Mouse (Mus musculus): ENCODE results near the gene Klf7. TPM values are rescaled to one million over a fixed set of nuclear protein-coding genes. Genes with fewer than 3 reads are reported as not detected.

Klf7 gene
- polyA plus RNA-seq, 1 experiment from 2014 or later = 71.4 TPM

- Histone ChIP-seq H3K27ac (ENCODE audit: low read depth, low read length) (no peak overlapping the region), H3K4me3 (ENCODE audit: low read depth, low read length) (no peak overlapping the region), H3K27me3 (ENCODE audit: control insufficient read depth, insufficient read depth, low read length) (no peaks in the 10 kb centered on the region), H3K9ac (replicated peaks; ENCODE audit: low read depth, low read length) (no peak overlapping the region), H3K36me3 (ENCODE audit: control insufficient read depth, insufficient read depth, low read length) (no peaks in the 10 kb centered on the region), H3K9me3 (ENCODE audit: control insufficient read depth, low read length) (no peaks in the 10 kb centered on the region), H3K4me2 (ENCODE audit: low read depth, low read length) (no peak overlapping the region), H3K4me1 (ENCODE audit: control insufficient read depth, insufficient read depth, low read length) (no peaks in the 10 kb centered on the region)
- WGBS = 94% methylated on average over 2 of the region's 2 CpGs
- no peak for ATAC-seq (ENCODE audit: low read depth)
Observed at GRCm38 (mm10) chr1:64005194-64005593, 116.9 kb downstream of the Klf7 start.

DNA sequence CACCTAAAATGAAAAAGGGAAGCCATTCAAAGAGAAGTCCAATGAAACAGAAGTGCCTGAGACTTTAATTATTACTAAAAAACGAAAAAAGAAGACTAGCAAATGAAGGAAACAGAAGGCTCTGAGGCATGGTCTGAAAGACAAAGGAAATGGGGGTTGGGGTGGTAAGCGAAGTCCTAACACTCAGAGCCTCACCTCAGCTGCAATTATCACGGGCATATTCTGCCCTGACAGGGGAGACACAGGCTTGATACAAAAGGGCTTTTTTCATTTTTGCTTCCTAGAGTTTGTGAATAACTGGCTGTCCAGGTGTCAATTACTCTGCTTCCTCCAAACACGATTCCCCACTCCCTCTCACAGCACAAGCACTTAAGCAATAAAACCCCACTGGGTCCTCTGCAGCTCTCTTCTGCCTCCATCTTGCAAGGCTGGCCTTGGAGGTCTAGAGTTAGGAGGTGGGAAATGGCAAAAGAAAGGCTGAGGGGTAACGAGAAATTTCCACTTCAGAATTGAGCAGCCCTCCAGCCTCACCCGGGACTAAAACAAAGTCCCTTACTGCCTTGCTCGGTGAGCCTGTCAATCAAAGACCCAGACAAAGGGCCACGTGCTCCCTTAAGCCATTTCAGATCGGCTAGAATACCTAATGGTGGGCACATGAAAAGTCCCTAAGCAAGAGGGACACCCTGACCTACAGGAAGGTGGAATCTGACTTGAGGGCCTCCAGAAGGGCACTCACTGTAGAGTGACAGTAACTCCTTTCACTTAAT is 118.4 kb downstream of the Klf7 start:
- WGBS = 35% methylated on average over 9 of the region's 9 CpGs
- H3K9me3 ChIP-seq (ENCODE audit: control insufficient read depth, low read length) = no peaks in the 10 kb centered on the region
- no peak overlapping the region for H3K9ac ChIP-seq (replicated peaks; ENCODE audit: low read depth, low read length)
- no peak for ATAC-seq (ENCODE audit: low read depth)
- no peak overlapping the region for H3K27ac ChIP-seq (ENCODE audit: low read depth, low read length)
- H3K4me3 ChIP-seq (ENCODE audit: low read depth, low read length) = no peak overlapping the region
- no peaks in the 10 kb centered on the region for H3K4me1 ChIP-seq (ENCODE audit: control insufficient read depth, insufficient read depth, low read length)
- H3K4me2 ChIP-seq (ENCODE audit: low read depth, low read length) = no peak overlapping the region
- no peaks in the 10 kb centered on the region for H3K27me3 ChIP-seq (ENCODE audit: control insufficient read depth, insufficient read depth, low read length)
- no peaks in the 10 kb centered on the region for H3K36me3 ChIP-seq (ENCODE audit: control insufficient read depth, insufficient read depth, low read length)

- WGBS = 92% methylated on average over 6 of the region's 6 CpGs
- ATAC-seq (ENCODE audit: low read depth) = no peak
- Histone ChIP-seq H3K9me3 (ENCODE audit: control insufficient read depth, low read length) (no peaks in the 10 kb centered on the region), H3K36me3 (ENCODE audit: control insufficient read depth, insufficient read depth, low read length) (no peaks in the 10 kb centered on the region), H3K27ac (ENCODE audit: low read depth, low read length) (no peak overlapping the region), H3K9ac (replicated peaks; ENCODE audit: low read depth, low read length) (no peak overlapping the region), H3K4me1 (ENCODE audit: control insufficient read depth, insufficient read depth, low read length) (no peaks in the 10 kb centered on the region), H3K4me3 (ENCODE audit: low read depth, low read length) (no peak overlapping the region), H3K4me2 (ENCODE audit: low read depth, low read length) (no peak overlapping the region), H3K27me3 (ENCODE audit: control insufficient read depth, insufficient read depth, low read length) (no peaks in the 10 kb centered on the region)
Observed at GRCm38 (mm10) chr1:64002036-64002435, 120.0 kb downstream of the Klf7 start.

DNA sequence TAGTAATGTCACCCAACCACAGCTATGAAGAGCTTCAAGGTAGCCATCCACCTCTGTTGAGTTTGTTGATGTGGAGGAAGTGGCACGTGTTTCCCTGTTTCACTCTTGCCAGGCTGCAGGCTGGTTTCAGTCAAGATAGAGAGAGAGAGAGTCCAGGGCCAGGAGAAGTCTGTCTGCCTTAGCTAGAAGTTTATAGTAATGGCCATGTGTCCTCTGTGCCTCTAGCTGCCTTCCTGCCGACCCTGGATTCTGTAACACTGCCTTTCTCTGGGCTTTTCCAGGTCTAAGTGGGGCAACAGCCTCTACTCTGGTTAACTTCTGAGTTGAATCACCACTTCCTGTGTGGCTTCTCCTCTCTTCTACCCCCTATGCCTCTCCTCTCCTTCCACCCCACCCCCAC is 121.5 kb downstream of the Klf7 start:
- 89% methylated on average over 2 of the region's 2 CpGs for WGBS
- Histone ChIP-seq H3K4me3 (ENCODE audit: low read depth, low read length) (no peak overlapping the region), H3K4me2 (ENCODE audit: low read depth, low read length) (no peak overlapping the region), H3K9me3 (ENCODE audit: control insufficient read depth, low read length) (no peaks in the 10 kb centered on the region), H3K27me3 (ENCODE audit: control insufficient read depth, insufficient read depth, low read length) (no peaks in the 10 kb centered on the region), H3K9ac (replicated peaks; ENCODE audit: low read depth, low read length) (no peak overlapping the region), H3K4me1 (ENCODE audit: control insufficient read depth, insufficient read depth, low read length) (0 out of 2 replicates have a peak, but pooled peaks cover 3% of the 10 kb centered on the region), H3K36me3 (ENCODE audit: control insufficient read depth, insufficient read depth, low read length) (no peaks in the 10 kb centered on the region), H3K27ac (ENCODE audit: low read depth, low read length) (no peak overlapping the region)
- no peak for ATAC-seq (ENCODE audit: low read depth)

- no peak for ATAC-seq (ENCODE audit: low read depth)
- peaks cover 8% of the 10 kb centered on the region; the same call in 1 of the 2 replicates for H3K4me1 ChIP-seq (ENCODE audit: control insufficient read depth, insufficient read depth, low read length)
- no peak overlapping the region for H3K9ac ChIP-seq (replicated peaks; ENCODE audit: low read depth, low read length)
- no peak overlapping the region for H3K27ac ChIP-seq (ENCODE audit: low read depth, low read length)
- H3K4me3 ChIP-seq (ENCODE audit: low read depth, low read length) = no peak overlapping the region
- no peaks in the 10 kb centered on the region for H3K36me3 ChIP-seq (ENCODE audit: control insufficient read depth, insufficient read depth, low read length)
- H3K4me2 ChIP-seq (ENCODE audit: low read depth, low read length) = no peak overlapping the region
- 80% methylated on average over 8 of the region's 8 CpGs for WGBS
- no peaks in the 10 kb centered on the region for H3K27me3 ChIP-seq (ENCODE audit: control insufficient read depth, insufficient read depth, low read length)
- H3K9me3 ChIP-seq (ENCODE audit: control insufficient read depth, low read length) = no peaks in the 10 kb centered on the region
Observed at GRCm38 (mm10) chr1:63999481-63999880, 122.6 kb downstream of the Klf7 start.

GRCm38 (mm10) chr1:63998901-63999300 is 123.2 kb downstream of the Klf7 start:
- Histone ChIP-seq H3K4me2 (ENCODE audit: low read depth, low read length) (no peak overlapping the region), H3K36me3 (ENCODE audit: control insufficient read depth, insufficient read depth, low read length) (no peaks in the 10 kb centered on the region), H3K4me1 (ENCODE audit: control insufficient read depth, insufficient read depth, low read length) (peaks cover 13% of the 10 kb centered on the region; the same call in 1 of the 2 replicates), H3K9me3 (ENCODE audit: control insufficient read depth, low read length) (no peaks in the 10 kb centered on the region), H3K27ac (ENCODE audit: low read depth, low read length) (no peak overlapping the region), H3K9ac (replicated peaks; ENCODE audit: low read depth, low read length) (no peak overlapping the region), H3K27me3 (ENCODE audit: control insufficient read depth, insufficient read depth, low read length) (no peaks in the 10 kb centered on the region), H3K4me3 (ENCODE audit: low read depth, low read length) (no peak overlapping the region)
- ATAC-seq (ENCODE audit: low read depth) = no peak
- WGBS = 88% methylated on average over 4 of the region's 4 CpGs

DNA sequence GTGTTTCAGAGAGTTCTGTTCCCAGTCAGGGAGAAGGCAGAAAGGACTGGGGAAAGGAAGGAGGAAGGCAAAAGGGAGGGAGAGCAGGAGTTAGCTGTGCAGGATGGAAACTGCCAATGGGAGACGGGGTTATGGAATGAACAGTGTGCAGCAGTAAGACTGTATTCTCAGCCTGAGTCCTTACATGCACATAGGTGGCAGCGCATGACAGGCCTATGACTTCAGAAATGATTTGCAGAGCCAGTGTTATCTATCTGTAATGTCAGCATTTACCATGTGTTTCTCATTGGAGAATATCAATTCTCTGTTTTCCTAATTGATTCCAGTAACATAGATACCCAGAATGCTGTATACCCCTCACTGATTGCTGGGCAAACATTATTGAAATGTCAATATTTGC is 123.9 kb downstream of the Klf7 start:
- H3K9me3 ChIP-seq (ENCODE audit: control insufficient read depth, low read length) = no peaks in the 10 kb centered on the region
- no peak overlapping the region for H3K27ac ChIP-seq (ENCODE audit: low read depth, low read length)
- H3K4me2 ChIP-seq (ENCODE audit: low read depth, low read length) = no peak overlapping the region
- H3K27me3 ChIP-seq (ENCODE audit: control insufficient read depth, insufficient read depth, low read length) = no peaks in the 10 kb centered on the region
- H3K9ac ChIP-seq (replicated peaks; ENCODE audit: low read depth, low read length) = no peak overlapping the region
- H3K4me3 ChIP-seq (ENCODE audit: low read depth, low read length) = no peak overlapping the region
- no peaks in the 10 kb centered on the region for H3K36me3 ChIP-seq (ENCODE audit: control insufficient read depth, insufficient read depth, low read length)
- ATAC-seq (ENCODE audit: low read depth) = no peak
- H3K4me1 ChIP-seq (ENCODE audit: control insufficient read depth, insufficient read depth, low read length) = peaks cover 17% of the 10 kb centered on the region; the same call in 1 of the 2 replicates
- 80% methylated on average over 2 of the region's 2 CpGs for WGBS

- Histone ChIP-seq H3K36me3 (ENCODE audit: control insufficient read depth, insufficient read depth, low read length) (no peaks in the 10 kb centered on the region), H3K27ac (ENCODE audit: low read depth, low read length) (no peak overlapping the region), H3K4me3 (ENCODE audit: low read depth, low read length) (no peak overlapping the region), H3K27me3 (ENCODE audit: control insufficient read depth, insufficient read depth, low read length) (no peaks in the 10 kb centered on the region), H3K4me2 (ENCODE audit: low read depth, low read length) (no peak overlapping the region), H3K4me1 (ENCODE audit: control insufficient read depth, insufficient read depth, low read length) (peaks cover 17% of the 10 kb centered on the region; the same call in 1 of the 2 replicates), H3K9ac (replicated peaks; ENCODE audit: low read depth, low read length) (no peak overlapping the region), H3K9me3 (ENCODE audit: control insufficient read depth, low read length) (no peaks in the 10 kb centered on the region)
- WGBS = 19% methylated on average over 4 of the region's 4 CpGs
- no peak for ATAC-seq (ENCODE audit: low read depth)
Observed at GRCm38 (mm10) chr1:63995828-63996227, 126.3 kb downstream of the Klf7 start.

- H3K4me2 ChIP-seq (ENCODE audit: low read depth, low read length) = no peak overlapping the region
Observed at GRCm38 (mm10) chr1:63995137-63995492, 127.0 kb downstream of the Klf7 start.

More at GRCm38 (mm10) chr1:63995137-63995492, 127.0 kb downstream of the Klf7 start:
- Histone ChIP-seq H3K4me1 (ENCODE audit: control insufficient read depth, insufficient read depth, low read length) (peaks cover 17% of the 10 kb centered on the region; the same call in 1 of the 2 replicates), H3K36me3 (ENCODE audit: control insufficient read depth, insufficient read depth, low read length) (no peaks in the 10 kb centered on the region), H3K27ac (ENCODE audit: low read depth, low read length) (no peak overlapping the region; the same call in 1 of the 2 replicates), H3K9ac (replicated peaks; ENCODE audit: low read depth, low read length) (no peak overlapping the region), H3K27me3 (ENCODE audit: control insufficient read depth, insufficient read depth, low read length) (no peaks in the 10 kb centered on the region), H3K4me3 (ENCODE audit: low read depth, low read length) (no peak overlapping the region), H3K9me3 (ENCODE audit: control insufficient read depth, low read length) (no peaks in the 10 kb centered on the region)
- no peak for ATAC-seq (ENCODE audit: low read depth)
- WGBS = 34% methylated on average over 5 of the region's 5 CpGs

Measured in neural tube, embryonic 14.5 days (tissue).